Mouse (Mus musculus): ENCODE results near the gene Lrrc66. TPM values are rescaled to one million over a fixed set of nuclear protein-coding genes. Genes with fewer than 3 reads are reported as not detected.
"Not testable (repeated sequence)": the region's sequence is repeated elsewhere in the genome, so short reads cannot be mapped to it uniquely, and the experiment has no call there.

Gene Lrrc66
- polyA plus RNA-seq, 1 experiment: not detected

DNA sequence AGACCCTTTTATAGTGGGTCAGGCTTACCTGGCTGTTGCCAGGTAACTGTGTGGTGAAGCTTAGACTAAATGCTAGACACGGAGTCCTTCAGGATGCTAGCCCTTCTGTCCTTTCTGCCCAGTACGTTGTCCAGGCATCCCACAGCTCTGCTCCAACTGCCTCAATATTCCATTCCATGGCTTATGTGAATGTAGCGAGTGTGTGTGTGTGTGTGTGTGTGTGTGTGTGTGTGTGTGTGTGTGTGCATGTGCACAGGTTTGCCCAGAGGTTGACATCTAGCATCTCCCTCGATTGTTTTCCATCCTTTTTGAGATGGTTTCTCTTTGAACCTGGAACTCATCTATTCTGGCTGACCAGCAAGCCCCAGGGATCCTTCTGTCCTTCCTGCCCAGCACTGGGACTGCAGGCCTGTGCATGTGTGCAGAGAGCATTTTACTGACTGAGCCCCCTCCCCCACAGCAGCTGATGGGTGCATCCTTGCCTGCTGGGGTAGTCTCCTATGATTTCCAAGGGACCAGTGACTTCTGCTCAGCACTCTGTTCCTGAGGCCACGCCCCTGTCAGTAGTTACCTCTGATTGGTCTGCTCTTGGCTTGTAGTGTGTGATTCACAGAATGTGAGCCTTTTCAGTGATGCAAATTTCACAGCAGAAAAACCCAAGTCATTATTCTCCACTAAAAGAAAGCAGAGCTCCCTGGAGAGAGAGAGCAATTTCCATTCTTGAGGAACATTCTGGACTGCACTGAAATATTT is 33.2 kb downstream of the Lrrc66 start:
- Histone ChIP-seq H3K27ac (ENCODE audit: insufficient read depth, low read length) (no peak overlapping the region), H3K4me1 (ENCODE audit: control insufficient read depth, insufficient read depth, low read length) (no peaks in the 10 kb centered on the region), H3K4me3 (ENCODE audit: insufficient read depth, low read length) (no peak overlapping the region)
- no peak for TF ChIP-seq POLR2A (IDR thresholded peaks at IDR 0.05; ENCODE audit: low read depth, low read length)

DNA sequence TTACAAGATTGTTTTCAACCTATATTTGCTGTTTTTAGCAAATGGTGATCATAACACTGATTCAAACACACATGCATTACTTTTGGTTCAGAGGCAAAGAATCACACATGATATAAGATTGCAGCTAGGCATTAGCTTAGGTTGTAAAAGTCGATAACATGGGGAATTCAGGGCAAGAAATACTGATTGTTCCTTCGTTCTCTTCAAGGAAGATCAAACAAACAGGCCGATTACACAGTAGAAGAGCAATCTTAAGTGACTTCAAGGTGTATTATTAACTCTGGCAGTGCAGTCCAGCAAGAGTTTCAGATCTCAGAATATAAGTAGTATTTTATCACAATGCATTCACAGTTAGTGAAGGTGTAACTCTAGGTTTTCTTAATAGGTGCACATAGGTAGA is 45.2 kb downstream of the Lrrc66 start:
- no peaks in the 10 kb centered on the region for H3K4me1 ChIP-seq (ENCODE audit: control insufficient read depth, insufficient read depth, low read length)
- TF ChIP-seq POLR2A (IDR thresholded peaks at IDR 0.05; ENCODE audit: low read depth, low read length) (no peak), CTCF (IDR thresholded peaks at IDR 0.05; ENCODE audit: borderline replicate concordance, insufficient read depth, low read length) (no peak)
- H3K4me3 ChIP-seq (ENCODE audit: insufficient read depth, low read length): no peak overlapping the region
- H3K27ac ChIP-seq (ENCODE audit: insufficient read depth, low read length): no peak overlapping the region

DNA sequence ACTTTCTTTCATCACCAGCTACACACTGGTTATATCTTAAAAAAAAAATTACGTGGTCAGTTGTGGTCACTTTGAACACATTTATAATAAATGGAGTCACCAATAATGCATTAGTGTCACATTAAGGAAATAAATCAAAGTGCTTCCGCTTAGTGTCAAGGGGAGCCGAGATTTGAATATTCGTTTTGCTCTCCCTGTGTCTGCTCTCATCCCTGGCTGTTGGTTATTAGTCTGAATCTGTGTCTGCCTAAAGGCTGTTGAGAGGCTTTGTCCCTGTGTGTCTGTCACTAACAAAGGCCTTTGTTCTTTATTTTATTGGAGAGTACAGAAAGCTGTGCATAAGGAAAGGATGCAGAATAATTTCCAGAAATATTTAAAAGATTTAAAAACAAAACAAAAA is 45.7 kb downstream of the Lrrc66 start:
- TF ChIP-seq POLR2A (IDR thresholded peaks at IDR 0.05; ENCODE audit: low read depth, low read length) (no peak), CTCF (IDR thresholded peaks at IDR 0.05; ENCODE audit: borderline replicate concordance, insufficient read depth, low read length) (no peak)
- Histone ChIP-seq H3K27ac (ENCODE audit: insufficient read depth, low read length) (no peak overlapping the region), H3K4me3 (ENCODE audit: insufficient read depth, low read length) (no peak overlapping the region), H3K4me1 (ENCODE audit: control insufficient read depth, insufficient read depth, low read length) (no peaks in the 10 kb centered on the region)

DNA sequence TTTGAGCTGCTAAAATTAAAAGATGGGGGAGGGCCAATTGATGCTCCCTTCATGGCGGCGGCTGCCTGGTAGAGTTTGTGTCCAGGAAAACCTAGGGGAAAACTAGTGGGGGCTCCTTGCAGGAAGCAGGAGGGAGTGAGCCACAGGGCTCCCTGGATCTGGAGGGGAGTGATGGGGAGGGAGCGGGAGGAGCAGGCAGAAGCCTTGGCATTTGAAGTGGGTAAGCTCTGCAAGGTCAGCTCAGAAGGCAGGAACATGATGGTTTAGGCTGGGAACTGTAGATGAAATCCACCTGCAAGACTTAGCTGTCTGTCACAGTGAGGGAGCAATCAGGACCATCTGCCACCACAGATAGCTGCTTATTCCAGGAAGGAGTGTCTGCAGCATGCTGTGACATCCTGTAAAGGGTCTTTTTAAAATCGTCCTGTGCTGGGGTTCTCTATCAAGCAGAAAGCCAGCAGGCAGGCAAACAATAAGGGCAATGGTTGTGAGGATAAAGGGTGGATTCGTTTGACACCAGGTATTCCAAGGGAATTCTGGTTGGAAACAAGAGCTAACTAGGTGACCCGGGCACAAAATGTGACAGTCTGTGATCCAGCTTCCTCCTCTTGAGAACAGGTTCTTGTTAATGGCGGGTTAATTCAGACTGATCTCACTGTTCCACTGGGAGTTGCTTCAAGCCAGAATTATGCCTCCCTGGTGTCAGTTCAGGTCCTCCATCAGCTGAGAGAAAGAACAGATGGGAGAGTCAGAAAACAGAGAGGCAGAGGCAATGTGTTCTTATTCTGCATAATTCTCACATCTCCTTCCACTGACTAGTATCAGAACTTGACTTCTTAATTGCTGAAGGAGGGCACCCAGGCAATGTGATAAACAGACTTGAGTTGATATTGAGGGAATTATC is 46.9 kb downstream of the Lrrc66 start:
- Histone ChIP-seq H3K4me3 (ENCODE audit: insufficient read depth, low read length) (no peak overlapping the region), H3K4me1 (ENCODE audit: control insufficient read depth, insufficient read depth, low read length) (no peaks in the 10 kb centered on the region), H3K27ac (ENCODE audit: insufficient read depth, low read length) (no peak overlapping the region)
- TF ChIP-seq POLR2A (IDR thresholded peaks at IDR 0.05; ENCODE audit: low read depth, low read length) (no peak), CTCF (IDR thresholded peaks at IDR 0.05; ENCODE audit: borderline replicate concordance, insufficient read depth, low read length) (no peak)

DNA sequence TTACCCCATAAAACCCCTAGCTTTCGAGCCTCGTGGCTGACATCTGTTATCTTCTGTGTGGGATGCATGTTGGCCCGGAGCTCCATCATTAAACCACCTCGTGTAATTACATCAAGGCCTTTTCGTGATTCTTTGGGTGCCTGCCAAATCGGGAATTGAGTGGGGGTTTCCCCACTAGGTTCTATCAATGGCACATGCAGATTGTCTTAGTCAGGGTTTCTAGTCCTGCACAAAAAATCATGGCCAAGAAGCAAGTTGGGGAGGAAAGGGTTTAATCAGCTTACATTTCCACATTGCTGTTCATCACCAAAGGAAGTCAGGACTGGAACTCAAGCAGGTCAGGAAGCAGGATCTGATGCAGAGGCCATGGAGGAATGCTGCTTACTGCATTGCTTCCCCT is 48.3 kb downstream of the Lrrc66 start:
- not testable (repeated sequence) for H3K4me3 ChIP-seq (ENCODE audit: insufficient read depth, low read length); H3K27ac ChIP-seq (ENCODE audit: insufficient read depth, low read length); H3K4me1 ChIP-seq (ENCODE audit: control insufficient read depth, insufficient read depth, low read length)

DNA sequence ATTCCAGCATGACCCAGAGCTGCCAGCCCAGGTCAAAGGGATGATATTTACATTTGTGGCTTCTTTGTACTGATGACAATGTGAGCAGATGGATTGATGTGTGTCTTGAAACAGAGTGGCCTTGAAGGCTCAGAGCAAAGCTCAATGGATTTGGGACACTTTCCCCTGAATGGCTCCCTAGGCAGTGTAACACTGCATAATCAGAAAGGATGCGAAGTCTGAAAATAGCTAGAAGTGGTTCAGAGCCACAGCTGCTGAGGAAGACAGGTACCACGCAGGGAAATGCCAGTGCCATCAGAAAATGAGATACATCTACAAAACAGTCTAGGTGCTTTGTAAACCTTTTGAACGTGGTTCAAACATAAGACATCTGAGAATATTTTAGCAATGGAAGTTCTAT is 54.2 kb downstream of the Lrrc66 start:
- H3K4me1 ChIP-seq (ENCODE audit: control insufficient read depth, insufficient read depth, low read length): no peaks in the 10 kb centered on the region
- TF ChIP-seq CTCF (IDR thresholded peaks at IDR 0.05; ENCODE audit: borderline replicate concordance, insufficient read depth, low read length) (no peak), POLR2A (IDR thresholded peaks at IDR 0.05; ENCODE audit: low read depth, low read length) (no peak)
- no peak overlapping the region for H3K4me3 ChIP-seq (ENCODE audit: insufficient read depth, low read length)
- H3K27ac ChIP-seq (ENCODE audit: insufficient read depth, low read length): no peak overlapping the region

DNA sequence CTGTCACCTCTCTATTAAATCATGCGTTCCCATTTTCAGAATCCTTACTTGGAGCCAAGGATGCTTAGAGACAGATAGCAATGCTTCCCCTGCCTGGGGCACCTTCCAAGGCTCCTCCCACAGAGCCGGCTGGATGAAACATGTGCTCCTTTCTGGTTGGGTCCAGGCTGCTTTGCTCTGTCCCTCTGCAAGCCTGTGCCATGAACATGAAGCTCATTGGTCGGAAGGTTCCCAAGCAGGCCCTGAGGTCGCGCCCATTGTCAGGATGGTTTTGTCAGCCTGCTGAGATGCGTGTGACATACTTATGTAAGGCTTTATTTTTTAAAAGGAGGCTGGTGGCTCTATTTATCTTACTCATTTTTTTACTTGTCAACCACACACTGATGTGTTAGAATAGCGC is 55.6 kb downstream of the Lrrc66 start:
- TF ChIP-seq POLR2A (IDR thresholded peaks at IDR 0.05; ENCODE audit: low read depth, low read length) (no peak), CTCF (IDR thresholded peaks at IDR 0.05; ENCODE audit: borderline replicate concordance, insufficient read depth, low read length) (no peak)
- no peak overlapping the region for H3K4me3 ChIP-seq (ENCODE audit: insufficient read depth, low read length)
- no peak overlapping the region for H3K27ac ChIP-seq (ENCODE audit: insufficient read depth, low read length)
- H3K4me1 ChIP-seq (ENCODE audit: control insufficient read depth, insufficient read depth, low read length): no peaks in the 10 kb centered on the region

DNA sequence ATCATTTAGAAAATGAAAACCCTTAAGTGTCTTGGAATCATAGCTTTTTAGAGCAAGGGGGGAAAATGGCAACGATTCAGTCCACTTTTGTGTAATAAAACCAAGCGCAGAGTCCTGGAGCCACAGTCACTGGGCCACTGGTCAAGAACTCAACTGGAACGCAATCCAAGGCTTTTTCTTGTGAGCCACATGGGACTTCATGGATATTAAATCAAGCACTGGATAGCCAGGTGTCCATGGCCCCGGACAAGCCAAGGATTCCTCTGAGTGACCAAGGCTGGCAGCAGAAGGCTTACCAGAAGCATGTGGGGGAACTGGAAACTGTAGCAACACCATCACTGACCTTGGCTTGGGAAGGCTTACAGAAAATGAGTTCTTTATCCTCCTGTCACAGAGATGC is 57.7 kb downstream of the Lrrc66 start:
- H3K4me1 ChIP-seq (ENCODE audit: control insufficient read depth, insufficient read depth, low read length): no peaks in the 10 kb centered on the region
- H3K4me3 ChIP-seq (ENCODE audit: insufficient read depth, low read length): no peak overlapping the region
- TF ChIP-seq POLR2A (IDR thresholded peaks at IDR 0.05; ENCODE audit: low read depth, low read length): no peak
- no peak for TF ChIP-seq CTCF (IDR thresholded peaks at IDR 0.05; ENCODE audit: borderline replicate concordance, insufficient read depth, low read length)
- no peak overlapping the region for H3K27ac ChIP-seq (ENCODE audit: insufficient read depth, low read length)

DNA sequence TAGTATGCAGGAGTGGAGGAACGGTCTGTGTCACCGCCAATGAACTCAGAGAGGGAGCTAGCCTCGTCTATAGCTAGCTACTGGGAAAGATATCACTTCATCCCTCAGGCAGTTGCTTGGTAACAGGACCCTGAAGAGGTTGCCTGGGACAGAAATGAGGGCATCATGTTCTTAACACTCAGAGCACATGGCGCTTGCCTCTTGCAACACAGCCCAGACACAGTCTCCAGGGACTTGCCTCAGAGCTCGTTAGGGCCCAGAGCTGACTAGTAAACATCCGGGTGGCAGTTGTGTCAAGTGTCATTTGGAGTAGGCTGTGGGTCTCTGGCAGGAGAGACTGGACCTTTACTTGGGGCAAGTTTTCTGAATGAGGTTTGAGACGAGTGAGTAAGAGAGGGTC is 58.5 kb downstream of the Lrrc66 start:
- no peak for TF ChIP-seq POLR2A (IDR thresholded peaks at IDR 0.05; ENCODE audit: low read depth, low read length)
- TF ChIP-seq CTCF (IDR thresholded peaks at IDR 0.05; ENCODE audit: borderline replicate concordance, insufficient read depth, low read length): no peak
- Histone ChIP-seq H3K4me1 (ENCODE audit: control insufficient read depth, insufficient read depth, low read length) (no peaks in the 10 kb centered on the region), H3K4me3 (ENCODE audit: insufficient read depth, low read length) (no peak overlapping the region)

DNA sequence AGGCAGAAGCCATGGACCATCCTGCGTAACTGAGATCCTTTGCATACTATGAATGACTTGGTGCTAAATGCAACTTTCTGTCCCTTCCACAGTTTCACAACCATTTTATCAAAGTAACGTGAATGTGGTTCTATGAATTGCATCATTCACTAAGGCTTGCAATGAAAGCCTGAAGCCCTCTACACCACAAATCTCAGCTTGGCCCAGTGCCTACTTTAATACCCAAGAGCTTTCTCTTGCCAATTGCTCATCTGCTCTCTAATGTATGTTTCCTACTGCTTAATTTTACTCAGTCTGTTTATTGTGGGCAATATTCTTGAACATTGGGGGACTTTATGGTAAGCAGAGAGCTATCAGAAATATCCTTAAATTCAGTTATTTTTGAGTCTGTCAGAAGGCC is 59.5 kb downstream of the Lrrc66 start:
- Histone ChIP-seq H3K4me1 (ENCODE audit: control insufficient read depth, insufficient read depth, low read length) (no peaks in the 10 kb centered on the region), H3K4me3 (ENCODE audit: insufficient read depth, low read length) (no peak overlapping the region)
- no peak for TF ChIP-seq CTCF (IDR thresholded peaks at IDR 0.05; ENCODE audit: borderline replicate concordance, insufficient read depth, low read length)
- no peak for TF ChIP-seq POLR2A (IDR thresholded peaks at IDR 0.05; ENCODE audit: low read depth, low read length)

More for the DNA sequence above, 58.5 kb downstream of the Lrrc66 start:
- H3K27ac ChIP-seq (ENCODE audit: insufficient read depth, low read length): no peak overlapping the region

More for the DNA sequence above, 59.5 kb downstream of the Lrrc66 start:
- no peak overlapping the region for H3K27ac ChIP-seq (ENCODE audit: insufficient read depth, low read length)
